Mouse (Mus musculus): Measurements from ENCODE around the gene Slc22a1.

Gene Slc22a1

DNA sequence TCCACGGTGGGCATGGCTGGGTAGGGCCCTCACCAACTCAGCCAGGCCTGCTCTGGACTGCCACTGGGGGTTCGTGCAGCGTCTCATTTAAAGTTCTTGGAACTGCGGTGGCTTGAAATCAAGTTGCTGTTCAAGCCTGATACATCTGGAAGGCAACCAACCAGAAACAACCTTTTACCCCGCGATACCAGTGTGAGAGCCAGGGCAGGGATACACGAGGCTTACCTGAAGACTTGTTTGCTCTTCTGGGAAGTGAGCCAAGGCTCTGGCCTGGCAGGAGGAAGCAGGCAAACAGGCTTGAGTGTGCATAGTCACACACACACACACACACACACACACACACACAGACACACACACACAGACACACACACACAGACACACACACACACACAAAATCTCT is at the start of gene Slc22a1:
Gene Slc22a1 (minus strand): TSS at position 184 of the 400 bp plus-strand sequence.
- DNase-seq (ENCODE audit: low spot score), result no peak

DNA sequence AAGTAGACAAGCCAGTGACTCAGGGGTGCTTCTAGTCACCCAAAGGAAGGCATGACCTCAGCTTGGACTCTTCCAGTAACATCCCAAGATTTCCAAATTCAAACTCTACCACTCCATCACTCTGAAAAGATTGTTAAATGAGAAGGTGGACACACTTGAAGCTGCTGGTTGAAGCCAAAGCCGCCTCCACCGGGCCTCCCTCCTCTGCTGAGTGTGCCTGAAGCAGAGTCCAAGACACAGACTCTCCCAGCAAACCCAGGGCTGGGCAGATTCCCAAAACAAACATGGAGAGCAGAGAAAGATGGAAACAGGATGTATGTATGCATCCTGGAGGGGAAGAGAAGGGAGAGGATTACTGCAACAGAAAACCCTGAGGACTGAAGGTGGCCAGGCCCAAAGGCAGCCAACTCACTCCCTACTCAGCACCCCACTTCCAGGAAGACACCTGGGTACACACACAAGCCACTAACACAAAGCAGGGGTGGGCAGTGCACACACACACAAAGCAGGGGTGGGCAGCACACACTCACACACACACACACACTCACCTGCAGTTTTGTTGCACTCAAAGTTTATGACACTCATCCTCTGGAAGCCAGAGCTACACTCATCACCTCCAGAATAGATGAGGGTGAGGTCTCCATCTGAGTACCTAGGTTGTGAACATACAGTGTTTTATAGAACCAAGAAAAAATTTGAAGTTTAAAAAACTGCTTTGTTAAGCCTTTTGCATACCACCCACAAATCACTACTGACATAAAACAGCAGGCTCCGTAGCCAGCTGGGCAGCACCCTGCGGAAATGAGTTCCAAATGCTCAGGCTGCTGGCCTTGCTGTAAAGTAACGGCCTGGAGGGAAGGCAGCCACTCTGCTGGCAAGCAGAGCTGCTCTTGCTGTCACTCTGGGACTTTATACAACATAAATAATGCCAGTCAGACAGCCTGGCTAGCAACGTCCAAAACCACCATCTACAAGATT is 49.4 kb upstream of the Slc22a1 start:
- DNase-seq (ENCODE audit: low spot score), result no peak

DNA sequence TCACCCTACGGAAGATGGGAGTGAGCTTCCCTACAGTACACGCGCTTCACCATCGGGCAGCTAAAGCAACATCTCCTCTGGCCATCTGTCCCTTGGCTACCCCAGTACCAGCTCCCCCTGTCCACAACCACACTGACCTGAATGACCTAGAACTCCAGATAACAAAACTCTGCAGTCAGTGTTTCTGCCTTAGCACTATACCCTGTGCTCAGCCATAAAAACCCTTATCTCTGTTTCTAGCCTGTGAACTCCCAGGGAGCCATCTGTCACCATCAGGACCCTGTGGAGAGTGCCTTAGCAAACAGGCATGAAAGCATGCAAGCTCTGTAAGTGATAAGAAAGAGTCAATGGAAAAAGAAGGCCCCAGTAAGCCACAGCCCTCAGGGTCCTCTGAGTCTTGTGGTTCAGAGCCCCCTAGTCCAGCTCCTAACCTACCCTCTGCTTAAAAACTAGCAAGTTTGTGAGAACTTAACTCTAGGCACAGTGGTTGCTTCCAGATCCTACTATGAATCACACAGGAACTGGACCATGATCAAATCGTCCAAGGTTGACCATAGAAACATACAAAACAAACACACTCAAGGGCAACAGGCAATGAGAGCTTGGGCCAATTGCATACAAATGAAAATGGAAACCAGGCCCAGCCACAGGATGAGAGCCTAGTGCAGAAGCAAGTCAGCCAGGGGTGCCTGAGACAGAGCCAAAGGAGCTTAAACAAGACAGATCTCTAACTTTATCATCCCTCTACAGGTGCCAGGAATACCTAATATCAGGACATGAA is 48.5 kb upstream of the Slc22a1 start:
- DNase-seq (ENCODE audit: low spot score), result peak; percentile 73

DNA sequence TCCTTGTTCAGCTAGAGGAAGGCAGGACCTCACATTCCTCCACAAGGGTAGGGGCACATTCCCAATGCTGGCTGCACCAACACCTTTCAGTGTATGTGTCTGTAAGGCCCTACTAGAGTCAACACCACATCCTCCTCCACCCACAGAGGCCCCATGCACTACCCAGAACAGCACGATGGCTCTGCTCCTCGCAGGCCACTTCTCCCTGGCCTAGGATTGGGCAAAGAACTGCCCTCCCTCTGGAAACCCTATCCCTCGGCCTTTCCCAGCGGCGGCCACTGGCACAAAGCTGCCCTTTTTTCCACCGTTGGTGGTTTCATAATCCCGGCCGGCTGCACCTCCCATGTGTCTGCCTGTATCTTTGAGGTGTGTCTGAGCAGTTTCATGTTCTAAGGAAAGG is 47.0 kb upstream of the Slc22a1 start:
- DNase-seq (ENCODE audit: low spot score), result no peak

DNA sequence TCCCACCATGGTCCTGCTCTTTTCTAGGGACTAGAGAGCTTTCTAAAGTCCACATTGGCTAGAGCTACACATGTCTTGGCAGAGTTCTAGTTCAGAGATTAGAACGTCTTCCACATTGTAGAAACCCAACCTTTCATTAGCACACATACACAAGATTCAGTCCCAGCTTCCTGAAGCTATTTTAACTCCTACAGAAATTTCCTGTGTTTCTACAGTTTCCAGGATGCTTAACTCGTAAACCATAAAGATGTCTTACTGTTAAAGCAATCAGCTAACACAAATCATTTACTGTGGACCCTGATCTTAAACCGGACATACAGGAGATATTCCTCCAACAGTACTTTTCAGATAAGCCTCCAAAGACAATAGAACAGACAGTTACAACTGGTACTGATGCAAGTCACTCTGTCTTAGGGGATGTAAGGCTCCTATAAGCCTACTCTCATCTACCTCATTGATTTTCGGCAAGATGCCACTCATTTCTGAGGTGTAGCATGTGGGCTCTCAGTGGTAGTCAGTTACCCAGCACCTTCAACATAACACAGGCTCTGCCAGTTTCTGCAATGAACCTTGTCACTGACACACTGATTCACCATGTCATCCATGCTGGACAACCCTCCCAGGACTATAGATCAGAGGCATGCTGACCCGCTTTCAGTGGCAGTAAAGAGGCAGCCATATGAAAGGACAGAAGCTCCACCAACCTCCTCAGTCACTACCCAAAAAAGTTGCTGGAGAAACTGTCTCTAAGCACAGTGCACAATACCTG is 45.7 kb upstream of the Slc22a1 start:
- no peak for DNase-seq (ENCODE audit: low spot score)

DNA sequence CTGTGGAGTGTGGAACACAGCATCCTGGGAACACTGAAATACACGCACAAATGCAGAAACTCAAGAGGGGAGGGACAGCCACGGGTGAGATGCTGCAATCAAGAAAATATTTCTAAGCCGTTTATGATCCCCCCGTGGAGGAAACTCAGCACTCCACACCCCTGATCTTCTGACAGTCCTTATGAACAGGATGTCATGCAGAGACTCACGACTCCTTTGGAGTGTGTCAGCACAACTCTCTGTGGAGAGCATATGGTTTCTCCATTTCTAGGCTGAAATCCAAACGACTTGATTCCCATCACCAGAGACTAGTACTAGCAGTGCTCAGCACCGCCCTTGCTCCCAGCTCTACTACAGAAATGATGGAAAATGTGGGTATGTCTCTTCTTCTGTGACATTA is 42.6 kb upstream of the Slc22a1 start:
- DNase-seq (ENCODE audit: low spot score), result no peak

DNA sequence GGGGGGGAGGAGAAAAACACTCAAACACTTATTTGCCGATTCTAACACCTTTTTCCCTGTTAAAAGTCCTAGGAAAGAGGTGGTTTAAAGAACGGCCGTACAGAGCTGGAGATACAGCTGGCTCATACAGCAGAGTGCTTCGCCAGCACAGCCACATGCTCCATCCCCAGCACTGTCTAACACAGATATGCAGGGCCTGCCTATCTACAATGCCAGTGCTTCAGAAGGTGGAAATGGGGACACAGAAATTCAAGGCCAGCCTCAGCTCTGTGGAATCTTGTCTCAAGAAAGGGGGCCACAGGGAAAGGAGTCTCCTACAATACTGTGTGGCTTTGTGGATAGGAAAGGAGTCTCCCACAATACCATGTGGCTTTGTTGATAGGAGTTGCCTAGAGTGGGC is 41.8 kb upstream of the Slc22a1 start:
- DNase-seq (ENCODE audit: low spot score), result no peak

DNA sequence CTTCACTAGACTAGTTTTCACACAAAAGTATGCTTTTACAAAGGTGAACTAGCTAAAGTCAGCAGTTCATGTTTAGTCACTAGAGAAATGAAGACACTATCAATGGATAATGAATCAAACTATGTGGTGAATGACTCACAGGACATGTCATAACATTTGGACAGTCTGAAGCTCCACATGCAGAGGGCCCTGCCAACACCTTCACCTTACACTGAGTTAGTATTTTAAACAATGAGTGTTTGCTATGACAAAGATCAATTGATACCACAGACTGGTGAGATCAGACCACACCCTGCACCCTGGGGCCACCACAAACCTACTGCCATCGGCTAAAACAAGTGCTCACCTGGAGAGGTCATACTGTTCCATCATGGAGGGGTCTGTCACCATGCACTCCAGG is 39.4 kb upstream of the Slc22a1 start:
- no peak for DNase-seq (ENCODE audit: low spot score)

DNA sequence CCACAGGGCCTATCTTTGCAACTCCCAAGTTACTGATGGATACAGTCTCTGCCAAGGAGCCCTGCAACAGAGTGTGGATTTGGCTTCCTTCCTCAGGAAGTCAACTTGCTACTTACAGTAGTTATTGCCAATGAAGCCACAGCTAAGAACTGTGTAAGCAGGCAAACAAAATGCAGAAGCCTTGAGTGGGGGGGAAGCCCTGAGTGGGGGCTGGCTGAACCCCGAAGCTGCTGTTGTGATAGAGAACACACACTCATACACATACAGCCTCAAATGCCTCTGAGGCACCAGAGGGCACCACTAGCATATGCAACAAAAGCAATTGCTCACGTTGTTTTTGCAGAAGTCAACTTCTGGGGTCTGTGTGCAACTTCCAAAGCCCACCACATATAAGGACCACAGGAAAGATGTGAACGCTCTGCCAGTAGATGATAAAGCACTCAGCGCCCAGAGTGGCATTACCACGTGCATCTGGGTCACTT is 38.5 kb upstream of the Slc22a1 start:
- no peak for DNase-seq (ENCODE audit: low spot score)

DNA sequence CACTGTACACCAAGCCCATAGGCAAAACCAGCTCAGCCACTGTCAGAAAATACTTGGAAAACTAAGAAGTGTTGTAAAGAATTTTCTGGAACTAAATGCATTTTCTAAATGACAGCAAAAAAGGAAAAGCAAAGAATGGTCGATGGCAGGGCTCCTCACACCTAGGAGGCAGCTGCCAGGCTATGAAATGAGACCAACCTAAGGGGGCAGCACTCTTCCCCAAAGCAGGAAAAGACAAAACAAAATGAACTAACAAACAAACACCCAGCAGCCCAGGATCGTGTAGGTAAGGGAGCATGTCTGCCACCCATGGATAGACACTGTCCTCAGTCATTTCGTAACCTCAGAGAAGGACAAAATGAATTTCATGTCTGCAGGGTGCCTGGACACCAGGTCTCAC is 37.4 kb upstream of the Slc22a1 start:
- no peak for DNase-seq (ENCODE audit: low spot score)

DNA sequence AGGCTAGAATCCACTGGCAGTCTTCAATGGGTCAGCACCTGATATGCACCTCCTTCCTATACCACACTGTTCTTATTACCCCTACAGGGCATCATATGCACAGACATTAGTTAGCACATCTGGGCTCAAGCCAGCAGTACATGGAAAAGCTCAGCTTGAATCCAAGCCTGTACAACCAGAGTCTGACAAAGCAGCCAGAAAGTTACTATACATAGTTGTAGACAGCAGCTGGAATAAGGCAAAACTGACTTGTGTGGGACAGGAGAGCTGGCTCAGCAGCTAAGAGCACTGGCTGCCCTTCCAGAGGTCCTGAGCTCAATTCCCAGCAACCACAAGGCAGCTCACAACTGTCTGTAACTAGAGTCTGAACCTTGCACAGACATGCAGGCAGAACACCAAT is 36.6 kb upstream of the Slc22a1 start:
- DNase-seq (ENCODE audit: low spot score), result no peak

DNA sequence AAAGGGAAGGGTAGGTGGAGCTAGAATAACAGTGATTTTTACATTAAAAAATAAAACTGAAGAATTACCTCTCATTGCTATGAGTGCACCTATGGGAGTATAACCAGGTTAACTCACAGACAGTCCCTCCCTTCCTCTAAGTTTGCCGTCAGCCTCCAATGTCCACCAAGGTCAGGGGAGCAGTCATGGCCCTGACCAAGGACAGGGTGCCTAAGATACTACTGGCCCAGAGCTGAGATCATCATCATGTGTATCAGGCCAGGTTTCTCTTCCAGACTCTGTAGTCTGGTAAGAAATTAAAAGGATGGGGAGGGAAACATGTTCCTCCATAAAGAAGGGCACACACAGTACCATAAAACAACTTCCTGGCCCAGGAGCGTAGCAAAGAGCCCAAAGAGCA is 35.3 kb upstream of the Slc22a1 start:
- no peak for DNase-seq (ENCODE audit: low spot score)

DNA sequence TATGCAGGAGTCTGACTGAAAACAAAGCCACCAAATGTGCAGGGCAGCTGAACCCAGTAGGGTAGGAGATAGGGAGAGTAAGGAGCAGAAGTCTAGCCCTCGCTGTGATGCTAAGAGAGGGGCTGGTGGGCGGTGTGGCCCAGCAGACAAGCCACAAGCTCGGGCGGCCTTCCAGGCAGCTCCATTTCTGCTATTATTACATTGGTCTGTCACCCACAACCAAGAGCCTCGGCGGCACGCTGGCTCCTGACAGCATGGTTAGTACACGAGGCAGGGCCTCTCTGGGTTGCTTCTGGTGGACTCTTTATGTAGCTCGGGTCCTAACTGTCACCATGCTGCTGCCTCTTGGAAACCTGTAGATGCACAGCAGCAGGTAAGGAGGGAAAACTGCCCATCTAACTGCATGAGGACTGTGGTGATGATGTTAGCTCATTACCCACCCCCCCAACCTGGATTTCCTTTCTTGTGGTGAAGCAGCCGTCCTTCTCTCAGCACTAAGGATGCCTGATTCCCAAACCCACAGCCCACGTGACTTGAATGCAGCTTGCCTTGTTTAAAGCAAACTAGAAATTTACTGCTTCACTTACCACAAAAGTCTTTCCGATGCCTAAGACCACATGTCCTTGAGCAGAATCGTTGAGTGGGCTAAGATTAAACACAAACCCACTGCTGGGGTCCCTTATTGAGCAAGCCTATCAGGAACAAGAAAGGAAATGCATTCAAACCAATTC is 34.6 kb upstream of the Slc22a1 start:
- DNase-seq (ENCODE audit: low spot score), result no peak

DNA sequence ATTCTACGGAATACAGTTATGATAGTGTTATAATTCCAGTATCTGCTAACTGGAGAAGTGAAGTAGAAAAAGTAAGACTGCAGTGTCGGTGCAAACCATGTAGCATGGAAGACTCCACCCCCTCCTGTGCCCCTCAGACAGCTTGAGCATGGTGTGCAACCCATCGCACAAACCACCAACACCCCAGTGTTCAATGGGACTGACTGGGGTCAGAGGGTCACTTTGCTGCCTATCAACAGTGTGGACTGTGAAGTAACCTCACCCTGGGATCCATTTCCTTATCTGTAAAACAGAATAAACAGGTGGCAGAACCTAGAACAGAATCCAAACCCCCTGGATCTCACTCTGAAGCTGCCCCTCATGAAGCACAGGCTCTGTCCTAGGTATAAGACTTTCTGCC is 32.8 kb upstream of the Slc22a1 start:
- DNase-seq (ENCODE audit: low spot score), result no peak

DNA sequence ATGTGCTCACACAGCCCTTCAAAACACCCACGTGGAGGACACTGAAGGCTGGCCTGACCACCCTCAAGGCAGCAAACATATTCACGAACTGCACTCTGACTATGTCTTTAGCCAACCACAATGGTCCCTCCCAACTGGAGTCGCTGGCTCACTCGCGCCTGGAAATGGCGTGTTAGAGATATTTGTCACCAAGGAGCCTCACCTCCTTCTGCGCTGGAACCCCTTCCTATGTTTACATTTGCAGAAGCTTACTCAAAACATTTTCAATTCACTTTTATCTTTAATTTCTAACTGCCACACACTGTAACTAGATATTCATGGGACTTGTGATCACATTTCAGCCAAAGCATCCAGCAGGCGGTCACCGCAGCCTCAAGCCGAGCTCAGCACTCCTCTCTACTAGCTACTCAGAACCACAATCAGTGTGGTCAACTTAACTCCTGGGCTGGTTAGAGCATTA is 31.0 kb upstream of the Slc22a1 start:
- no peak for DNase-seq (ENCODE audit: low spot score)

DNA sequence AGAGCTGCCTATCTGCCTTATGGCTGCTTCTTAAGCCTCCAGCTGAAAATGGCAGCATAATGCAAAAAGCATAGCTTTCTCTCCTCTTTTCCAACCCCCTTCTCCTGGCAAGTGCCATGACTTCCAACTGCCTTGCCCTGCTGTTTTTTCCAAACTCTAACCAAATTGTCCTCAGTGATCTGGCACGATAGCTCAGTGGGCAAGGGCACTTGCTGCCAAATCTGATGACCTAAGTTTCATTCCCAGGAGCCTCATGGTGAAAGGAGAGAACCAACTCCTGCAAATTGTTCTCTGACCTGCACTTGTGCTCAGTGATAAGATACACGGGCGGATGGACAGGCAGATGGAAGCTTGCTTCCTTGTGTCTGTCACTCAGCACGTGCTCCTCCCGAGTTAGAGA is 27.3 kb upstream of the Slc22a1 start:
- no peak for DNase-seq (ENCODE audit: low spot score)

DNA sequence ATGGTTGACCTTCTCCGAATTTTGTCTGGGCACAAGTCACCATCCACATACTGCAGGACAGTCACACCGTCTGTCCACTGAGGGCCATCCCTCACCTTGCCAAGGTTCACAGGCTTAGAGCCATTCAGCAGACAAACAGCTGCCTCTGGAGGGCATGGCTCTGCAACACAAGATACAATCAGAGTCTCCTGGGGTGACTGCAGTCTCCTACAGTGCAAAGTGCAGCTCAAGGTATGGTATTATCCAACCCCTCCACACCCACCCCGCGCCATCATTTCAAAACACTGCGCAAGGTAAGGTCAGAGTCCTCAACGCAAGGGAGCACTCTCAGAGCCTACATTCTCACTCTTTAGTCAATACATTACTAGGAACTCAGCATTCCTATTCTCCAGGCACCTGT is 24.7 kb upstream of the Slc22a1 start:
- DNase-seq (ENCODE audit: low spot score), result peak; percentile 86

DNA sequence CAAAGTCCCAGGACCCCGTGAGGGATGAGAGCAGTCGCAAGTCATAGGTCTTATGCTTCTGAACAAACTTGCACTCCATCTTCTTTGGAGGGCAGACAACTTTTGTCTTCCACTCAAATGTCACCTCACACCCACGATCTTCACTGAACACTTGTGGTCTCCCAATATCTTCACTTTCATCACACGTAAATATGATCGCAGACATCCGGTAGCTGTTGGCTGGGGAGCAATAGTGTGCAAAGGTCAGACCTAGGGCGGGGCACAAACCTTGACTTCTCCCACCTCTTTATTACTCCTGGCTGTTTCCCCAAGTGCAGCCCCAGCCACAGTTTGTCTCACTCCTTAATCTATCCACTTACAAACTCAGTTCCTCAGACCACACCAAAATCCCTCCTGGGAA is 16.3 kb upstream of the Slc22a1 start:
- DNase-seq (ENCODE audit: low spot score), result no peak

DNA sequence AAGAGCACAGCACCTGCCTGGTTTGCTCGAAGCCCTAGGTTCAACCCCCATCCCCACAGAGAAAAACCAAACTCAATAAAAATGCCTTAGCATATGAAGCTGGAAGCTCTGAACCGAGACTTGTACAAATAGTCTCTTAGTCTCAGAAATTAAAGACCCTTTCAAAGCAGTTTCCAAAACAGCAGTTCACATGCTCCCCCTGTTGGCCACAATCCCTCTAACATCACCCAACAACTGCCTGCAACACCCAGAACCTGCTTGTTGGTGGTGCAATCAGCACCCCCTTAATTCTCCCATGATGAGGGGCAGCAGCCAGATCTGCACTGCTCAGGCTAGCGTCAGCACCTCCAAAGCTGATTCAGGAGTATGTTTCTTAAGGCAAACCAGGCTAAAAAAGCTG is 13.9 kb upstream of the Slc22a1 start:
- DNase-seq (ENCODE audit: low spot score), result no peak

DNA sequence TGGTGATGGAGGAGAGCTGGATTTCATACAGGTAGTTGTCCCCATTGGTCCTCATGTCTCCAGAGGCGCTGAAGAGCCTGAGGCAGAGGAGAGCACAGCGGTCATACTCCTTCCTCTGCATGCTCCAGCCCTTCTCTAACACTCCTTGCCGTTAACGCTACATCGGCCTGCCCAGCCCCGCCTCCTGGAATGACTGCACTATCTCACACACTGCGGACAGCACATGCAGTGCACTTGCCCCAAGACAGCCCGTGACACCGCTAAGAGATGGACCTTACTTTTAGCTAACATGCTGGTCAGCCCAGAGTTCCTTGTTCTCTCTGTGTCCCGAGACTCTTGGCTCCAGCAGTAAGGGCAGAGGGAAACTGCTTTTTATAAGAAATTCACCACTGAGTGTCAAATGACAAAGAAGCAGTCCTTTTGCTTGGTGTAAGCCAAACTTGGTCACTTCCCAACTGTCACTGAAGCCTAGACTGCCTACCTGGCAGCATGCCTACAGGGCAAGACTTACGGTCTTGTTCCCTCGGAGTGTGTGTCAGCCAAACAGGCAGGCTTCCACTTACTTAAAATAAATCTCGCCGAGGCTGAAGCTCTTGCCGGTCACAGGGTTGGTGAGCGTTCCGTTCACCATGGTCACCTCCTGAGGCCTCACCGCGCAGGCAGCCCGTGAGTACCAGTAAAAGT is 12.9 kb upstream of the Slc22a1 start:
- no peak for DNase-seq (ENCODE audit: low spot score)

Data from yolk sac, embryonic 10.5 days (tissue).